Mouse (Mus musculus): ENCODE data around the gene Ufc1.

DNA sequence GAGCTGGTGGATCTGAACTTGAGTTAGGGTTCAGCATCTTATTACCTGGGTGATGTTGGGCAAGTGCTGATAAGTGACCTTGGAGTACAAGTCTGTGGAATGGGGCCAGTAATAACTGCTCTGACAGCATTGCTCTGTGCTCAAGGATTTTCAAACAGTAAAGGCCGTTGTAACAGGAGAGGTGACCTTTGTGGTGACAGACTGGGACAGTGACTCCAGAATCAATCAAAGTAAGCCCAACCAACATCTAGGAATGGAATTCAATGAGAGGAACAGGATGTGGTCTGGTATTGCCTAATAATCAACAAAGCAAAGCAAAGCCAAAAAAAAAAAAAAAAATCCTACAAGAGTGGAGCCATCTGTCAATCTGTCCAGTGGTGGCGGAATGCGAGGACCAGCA lies 34.5 kb downstream of the Ufc1 start:
- TF ChIP-seq POLR2A (IDR thresholded peaks at IDR 0.05; ENCODE audit: low read depth, low read length), result no peak
- TF ChIP-seq CTCF (IDR thresholded peaks at IDR 0.05; ENCODE audit: extremely low read depth, insufficient read depth, insufficient read length, insufficient replicate concordance), result no peak

Data from spleen, adult 2 months (tissue).